Mouse (Mus musculus) telencephalon, adult 2 months (tissue): ENCODE measurements at regions not wholly inside any gene's neighbourhood (a gene's known extent, or its start where the extent isn't known, plus 50 kb on each side); places are given as distances from the start of the nearest gene placed in this dataset.
A peak's percentile ranks its signal among the peaks of the same experiment; 100 is the strongest.
"Not testable (repeated sequence)": the region's sequence is repeated elsewhere in the genome, so short reads cannot be mapped to it uniquely, and the experiment has no call there.

Experiments used
- DNase-seq: peaks from one replicate; pipeline ENCODE4 v3.0.0-alpha.2; 2011; ENCODE audit warnings: low read depth, low spot score

DNA sequence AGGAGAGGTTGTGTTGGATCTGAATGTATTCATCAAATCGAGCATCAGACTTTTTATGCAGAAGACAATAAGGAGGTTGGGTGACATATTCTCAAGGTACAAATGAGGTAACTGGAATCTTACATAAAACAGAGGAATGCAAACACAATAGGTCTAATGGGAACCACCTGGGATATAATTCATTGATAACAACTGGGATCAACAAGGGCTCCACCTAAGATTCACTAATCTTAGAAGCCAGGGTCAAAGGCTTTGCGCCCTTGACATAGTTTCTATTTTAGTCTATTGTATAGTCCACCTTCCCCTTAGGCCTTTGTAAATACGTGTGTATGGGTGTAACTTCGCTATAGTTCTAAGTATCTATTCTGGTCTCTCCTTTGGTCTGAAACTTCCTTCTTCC, 269.0 kb downstream of the Ankrd7 start:
- not testable (repeated sequence) for DNase-seq

DNA sequence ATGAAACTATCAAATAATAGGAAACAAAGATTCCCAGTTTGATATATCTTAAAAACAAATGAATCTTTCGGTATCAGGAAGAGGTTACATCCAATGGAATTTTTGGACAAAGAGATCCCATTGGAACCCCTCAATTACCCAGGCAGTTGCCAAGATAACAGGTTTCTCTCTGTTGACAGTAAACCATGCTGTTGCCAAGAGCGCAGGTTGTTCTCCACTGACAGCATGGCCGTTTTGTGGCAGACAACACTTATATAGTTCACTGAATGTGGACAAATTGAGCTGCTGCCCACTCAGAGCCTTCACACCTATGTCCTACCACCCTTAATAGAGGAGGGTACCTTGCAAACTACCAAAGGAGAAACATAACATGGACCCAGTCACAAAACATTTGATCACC, 297.4 kb downstream of the Ankrd7 start:
- no peak for DNase-seq

DNA sequence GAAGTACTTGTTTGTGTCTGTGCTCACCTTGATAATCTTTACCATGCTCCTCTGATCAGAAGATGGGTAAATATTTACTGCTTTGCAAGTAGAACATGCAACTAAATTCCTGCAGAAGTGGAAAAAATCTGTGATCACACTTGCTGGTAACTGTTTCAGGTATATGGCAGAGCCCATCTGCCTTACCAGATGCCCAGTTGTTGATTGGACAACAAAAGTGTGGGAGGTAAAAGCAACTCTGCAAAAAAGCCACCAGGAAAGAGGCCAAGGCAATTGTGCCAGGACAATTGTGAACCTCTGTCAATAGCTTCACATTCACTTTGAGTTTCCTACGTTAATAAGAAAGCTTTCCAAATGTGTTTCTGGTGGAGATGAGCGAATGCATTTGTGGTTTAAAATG, 298.1 kb downstream of the Ankrd7 start:
- DNase-seq = peak; percentile 2
